Mouse (Mus musculus): ENCODE measurements around the gene Tll1.
A peak's percentile ranks its signal among the peaks of the same experiment; 100 is the strongest.

The Tll1 gene

GRCm38 (mm10) chr8:64206024-64206385 lies at the start of gene Tll1:
Tll1 (minus strand) TSS chr8:64206271.
- DNase-seq: peak; percentile 27

DNA sequence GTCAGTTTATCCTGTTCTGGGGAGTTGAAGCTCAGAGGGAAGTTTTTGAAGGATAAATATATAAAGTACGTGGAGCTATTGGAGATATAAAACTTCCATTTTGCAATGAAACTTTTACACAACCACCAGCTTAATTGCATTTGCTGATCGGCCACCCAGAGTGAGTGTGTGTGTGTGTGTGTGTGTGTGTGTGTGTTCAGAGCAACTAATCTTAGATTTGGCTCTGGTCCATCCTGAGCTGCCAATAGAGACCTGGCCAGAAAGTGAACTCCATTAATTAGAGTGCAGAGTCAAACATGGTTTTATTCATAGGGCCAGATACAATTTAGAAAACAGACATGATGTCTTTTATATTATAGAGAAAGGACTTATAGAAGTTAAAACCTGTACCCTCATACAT lies 32.6 kb upstream of the Tll1 start:
- no peak for DNase-seq

DNA sequence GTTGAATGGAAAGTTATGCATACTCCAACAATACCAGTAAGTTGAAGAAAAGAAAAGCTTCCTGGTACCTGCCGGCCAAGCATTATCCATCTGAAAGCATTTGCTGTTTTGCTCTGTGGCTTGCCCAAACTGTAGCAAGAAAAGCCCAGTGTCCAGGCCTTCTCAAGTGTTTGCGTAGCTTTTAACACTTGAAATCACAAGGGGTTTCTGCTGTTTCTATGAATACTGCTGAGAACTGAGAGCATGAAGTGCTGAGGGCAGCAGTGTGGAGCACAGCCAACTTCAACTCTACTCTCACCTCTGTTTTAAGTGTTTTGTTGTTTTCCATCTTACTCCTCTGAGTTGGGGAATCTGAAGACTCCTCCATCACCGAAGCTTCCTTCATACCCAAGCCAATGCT lies 15.5 kb upstream of the Tll1 start:
- no peak for DNase-seq

DNA sequence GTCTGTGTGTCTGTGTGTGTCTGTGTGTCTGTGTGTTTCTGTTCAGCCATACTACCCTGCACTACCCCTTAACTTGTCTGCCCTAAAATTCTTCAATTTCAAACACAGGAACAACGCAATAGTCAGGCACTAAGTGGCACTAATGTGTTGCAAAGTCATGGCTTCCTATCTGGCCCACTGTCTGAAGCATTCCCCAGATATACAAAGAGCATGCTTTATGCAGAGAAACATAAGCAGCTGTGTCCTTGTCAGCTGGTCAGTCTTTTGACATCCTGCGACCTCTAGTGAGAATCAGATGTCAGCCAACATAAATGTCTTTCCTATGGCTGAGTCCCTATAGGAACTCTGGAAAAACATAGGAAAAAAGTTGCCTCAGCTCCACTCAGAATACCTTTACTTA lies 11.6 kb upstream of the Tll1 start:
- no peak for DNase-seq

GRCm38 (mm10) chr8:64216252-64216651 lies 10.2 kb upstream of the Tll1 start:
- DNase-seq: no peak

DNA sequence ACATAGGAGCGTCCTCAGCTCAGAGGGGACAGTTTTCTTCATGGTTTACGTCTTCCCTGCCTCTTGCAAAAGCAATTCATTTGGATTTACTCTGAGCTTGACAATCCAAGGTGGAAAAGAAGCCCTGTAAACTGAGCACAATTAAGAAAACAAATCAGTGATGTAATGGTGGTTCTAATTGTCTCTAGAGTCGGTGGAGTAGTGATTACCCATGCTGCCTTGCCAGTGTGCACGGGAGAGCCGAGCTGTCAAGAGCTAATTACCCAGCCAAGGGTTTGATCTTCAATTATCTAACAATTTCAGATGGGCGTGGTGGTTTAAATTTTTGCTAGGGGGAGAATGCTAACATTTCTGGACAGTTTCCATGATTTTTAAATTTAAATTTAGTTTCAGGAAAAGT lies 9.3 kb upstream of the Tll1 start:
- no peak for DNase-seq

DNA sequence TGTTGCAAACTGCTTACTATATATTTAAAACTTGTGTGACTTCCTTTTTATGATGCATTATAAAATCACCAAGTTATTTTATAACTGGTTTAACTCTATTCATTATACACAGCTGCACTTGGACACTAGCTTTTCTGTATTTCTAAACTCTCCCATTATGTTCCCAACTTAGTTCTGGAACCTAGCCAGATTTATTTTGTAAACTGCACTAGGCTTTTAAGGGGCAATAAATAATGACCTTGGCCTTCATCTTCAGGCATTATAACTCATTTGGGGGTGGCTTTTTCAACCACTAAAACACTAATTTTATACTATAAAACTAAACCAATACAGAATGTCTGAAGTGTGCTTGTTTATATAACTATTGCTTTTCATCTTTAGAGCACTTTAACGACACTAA lies 8.8 kb upstream of the Tll1 start:
- no peak for DNase-seq

DNA sequence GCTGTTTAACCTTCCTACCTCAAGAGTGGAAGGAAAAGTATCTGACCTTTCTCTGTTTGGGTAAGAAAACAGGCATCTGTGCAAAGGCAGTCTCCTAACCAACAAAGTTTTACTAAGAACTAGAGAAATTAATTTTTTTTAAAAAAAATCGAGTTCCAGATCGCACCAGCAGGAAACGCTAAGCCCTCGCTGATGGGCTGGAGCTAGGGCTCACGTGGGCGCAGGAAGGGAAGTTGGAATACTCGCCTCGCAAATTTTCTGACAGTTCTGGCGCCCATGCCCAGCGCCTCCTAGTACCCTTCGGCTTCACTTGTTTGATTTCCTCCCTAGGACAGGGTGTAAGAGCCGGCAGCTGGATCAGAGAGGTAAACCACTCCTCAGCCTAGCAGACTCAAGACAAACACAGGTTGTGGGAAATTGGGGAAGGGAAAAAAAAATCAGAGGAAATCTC lies 365 bp upstream of the Tll1 start:
- peak; percentile 58 for DNase-seq

DNA sequence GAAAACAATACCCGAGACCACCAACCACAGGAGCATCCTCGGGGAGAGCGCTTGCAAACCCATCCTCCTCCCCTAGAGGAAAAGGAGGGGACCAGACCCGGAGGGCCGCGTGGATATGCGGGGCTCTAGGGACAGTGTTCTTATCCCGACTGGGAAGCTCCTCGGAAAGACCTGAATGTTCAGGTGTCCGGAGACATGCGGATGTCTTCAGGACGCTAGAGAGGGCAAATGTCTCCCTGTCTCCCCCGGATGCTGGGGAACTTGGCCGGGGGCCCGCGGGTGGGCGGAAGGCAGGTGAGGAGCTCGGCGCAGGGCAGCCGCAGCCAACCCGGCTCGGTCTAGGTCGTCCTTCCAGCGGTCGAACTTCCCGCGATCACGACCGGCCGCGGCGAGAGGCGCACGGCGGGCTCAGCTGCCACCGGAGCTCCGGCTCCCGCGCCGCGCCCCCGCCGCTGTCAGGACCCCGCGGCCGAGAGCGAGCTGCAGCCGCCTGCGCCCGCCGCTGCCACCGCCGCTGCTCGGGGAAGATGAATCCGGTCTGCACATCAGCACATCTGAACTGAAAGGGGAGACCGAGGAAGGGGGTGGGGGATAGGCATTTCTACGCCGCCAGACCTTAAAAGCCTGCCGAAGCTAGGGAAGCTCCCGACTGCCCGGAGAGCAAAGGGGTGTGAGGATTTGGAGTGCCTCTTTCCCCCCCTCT lies 599 bp downstream of the Tll1 start:
- peak; percentile 55 for DNase-seq

DNA sequence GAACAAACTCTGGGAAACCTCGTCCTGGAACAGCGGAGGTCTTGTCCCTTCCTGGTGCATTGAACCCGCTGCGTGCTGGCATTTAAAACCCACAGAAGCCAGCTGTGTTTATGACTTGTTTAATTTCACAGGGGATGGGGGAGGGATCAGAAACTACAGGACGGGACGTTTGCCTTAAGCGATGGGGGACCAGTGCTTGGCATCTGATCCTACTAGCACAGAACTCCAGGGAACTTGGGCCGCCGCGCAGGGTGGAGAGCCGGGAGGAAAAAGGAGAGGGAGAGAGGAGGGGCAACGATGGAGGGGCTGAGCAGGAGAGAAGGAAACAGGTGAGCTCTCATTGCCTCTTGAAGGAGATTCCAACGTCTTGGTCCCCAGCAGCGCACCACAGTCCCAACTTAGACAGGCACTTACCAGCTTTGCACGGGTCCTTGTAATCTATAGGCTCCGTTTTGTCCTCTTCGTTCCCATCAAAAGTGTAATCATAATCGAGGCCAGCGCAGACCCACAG lies 1.2 kb downstream of the Tll1 start:
- peak; percentile 23 for DNase-seq

GRCm38 (mm10) chr8:64204167-64204566 lies 1.9 kb downstream of the Tll1 start:
- DNase-seq: peak; percentile 75

- DNase-seq: no peak
Observed at GRCm38 (mm10) chr8:64198326-64198725, 7.7 kb downstream of the Tll1 start.

DNA sequence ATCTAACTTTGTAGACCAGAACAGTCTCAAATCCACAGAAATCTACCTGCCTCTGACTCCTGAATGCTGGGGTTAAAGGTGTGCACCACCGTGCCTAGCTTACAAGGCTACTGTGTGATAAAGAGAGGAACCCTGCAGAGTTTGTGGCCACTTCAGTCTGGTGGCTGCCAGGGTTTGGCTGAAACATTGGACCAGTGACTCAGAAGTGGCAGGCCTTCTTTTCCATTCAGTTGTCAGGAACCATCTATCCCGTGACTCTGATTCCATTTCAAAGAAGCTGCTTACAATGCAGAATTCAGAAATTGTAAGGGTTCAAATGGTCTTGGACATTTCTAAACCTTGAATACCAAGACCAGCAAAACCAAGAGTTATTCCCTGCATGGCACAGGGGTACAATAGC lies 12.7 kb downstream of the Tll1 start:
- no peak for DNase-seq

GRCm38 (mm10) chr8:64187881-64188280 lies 18.2 kb downstream of the Tll1 start:
- no peak for DNase-seq

DNA sequence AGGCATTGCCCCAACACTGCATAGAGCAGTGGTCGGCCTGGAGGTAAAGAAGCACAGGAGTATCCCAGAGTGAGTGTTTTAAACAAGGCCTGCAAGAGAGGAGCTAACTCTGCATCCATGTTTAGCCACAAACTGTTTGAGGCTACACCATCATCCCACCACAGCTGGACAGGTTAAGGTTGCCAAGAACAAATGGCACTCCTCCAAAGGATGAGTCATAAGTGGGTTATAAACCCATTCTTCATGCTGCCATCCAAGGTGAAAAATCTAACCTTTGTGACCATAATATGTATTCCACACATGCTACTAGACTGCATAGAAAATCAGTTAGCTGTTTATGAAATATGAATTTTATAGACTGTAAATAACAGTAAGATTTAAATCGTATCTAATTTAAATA lies 29.1 kb downstream of the Tll1 start:
- no peak for DNase-seq

- DNase-seq: no peak
Observed at GRCm38 (mm10) chr8:64174916-64175315, 31.2 kb downstream of the Tll1 start.

- DNase-seq: no peak
Observed at GRCm38 (mm10) chr8:64173759-64174158, 32.3 kb downstream of the Tll1 start.

DNA sequence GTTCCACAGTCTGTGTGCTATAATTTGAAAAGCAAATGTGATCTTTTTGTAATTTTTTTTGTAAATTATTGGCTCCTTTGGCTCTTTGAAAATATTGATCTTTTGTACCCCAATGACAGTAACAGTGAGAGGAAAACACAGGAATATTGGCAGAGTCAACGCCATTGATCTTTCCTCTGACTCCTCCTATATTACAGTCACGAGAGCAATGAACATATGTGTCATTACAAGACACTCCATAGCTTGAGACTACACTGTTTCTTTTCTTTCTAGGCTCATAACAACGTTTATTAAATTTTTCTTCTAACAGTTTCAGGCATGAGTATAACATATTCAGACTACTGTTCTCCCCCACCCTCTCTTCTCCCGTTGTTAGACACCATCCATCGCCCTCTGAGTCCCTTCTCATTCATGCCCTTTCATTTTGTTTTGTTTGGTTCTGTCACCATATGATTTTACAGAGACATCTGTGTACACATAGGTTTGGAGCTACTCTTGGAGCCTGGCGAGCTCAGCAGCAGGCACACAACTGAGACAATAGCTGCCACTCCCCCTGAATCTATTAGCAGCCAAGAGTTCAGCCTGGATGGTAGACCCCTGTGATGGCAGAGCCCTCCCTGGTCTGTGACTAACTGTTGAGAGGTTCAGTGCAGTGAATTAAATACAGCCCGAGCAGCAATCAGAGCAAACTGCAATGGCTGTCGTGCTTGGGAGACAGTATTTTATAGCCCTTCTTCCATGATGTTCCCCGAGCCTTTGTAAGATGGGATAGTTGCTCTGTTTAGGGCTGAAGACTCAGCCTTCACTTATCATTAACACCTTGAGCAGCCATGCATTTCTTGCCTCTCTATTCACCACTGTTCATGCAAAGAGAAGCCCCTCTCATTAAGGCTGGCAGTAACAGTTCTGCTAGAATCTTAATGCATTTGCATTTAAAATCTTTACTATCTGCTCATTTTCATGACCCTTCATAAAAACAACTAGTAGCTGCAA lies 52.9 kb downstream of the Tll1 start:
- DNase-seq: no peak

DNA sequence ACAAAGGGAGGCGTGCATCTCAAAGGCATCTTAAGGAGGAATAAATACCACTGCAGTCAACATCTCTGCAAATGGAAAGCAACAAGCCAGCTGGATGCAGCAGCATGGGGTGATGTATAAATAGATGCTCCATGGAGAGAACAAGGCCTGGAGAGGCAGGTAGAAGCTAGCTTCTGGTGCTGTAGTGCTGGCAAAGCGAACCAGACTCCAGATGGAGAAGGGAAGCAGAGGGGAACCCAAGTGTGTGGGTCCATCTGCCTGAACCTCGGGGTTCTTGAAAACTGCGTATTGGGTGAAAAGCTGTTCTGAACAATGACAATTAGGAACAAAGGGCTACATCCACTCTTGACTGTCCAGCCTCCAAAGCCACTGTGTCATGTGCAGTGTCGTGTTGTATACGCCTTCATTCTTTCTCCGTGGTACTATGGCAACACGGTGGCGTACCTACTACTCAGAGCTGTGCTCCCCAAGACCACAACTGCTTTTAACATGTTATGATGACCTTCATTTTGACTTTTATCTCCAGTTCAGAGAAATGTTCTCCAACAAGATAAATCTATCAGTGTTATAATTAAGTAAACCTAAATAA lies 53.8 kb downstream of the Tll1 start:
- DNase-seq: no peak

- DNase-seq: no peak
Observed at GRCm38 (mm10) chr8:64136593-64136992, 69.5 kb downstream of the Tll1 start.

DNA sequence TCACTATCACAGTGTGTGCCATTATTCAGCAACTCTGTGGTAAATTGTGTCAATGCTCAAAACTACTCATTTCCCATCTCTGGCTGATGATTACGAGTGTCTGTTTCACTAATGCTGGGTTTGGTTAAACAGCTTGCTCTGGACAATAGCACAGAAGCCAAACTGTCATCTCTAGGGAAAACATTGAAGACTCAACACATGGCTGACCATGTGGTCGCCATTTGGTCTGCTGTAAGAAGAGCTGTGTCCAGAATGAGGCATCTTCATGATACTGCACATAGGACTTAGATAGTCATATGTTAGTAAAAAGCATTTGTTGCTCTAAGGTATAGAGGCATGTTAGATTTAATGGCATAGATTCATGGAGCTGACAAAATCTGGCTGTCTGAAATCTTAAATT lies 98.9 kb downstream of the Tll1 start:
- no peak for DNase-seq

GRCm38 (mm10) chr8:64073396-64073795 lies 132.7 kb downstream of the Tll1 start:
- DNase-seq: no peak

- DNase-seq: no peak
Observed at GRCm38 (mm10) chr8:64059867-64060266, 146.2 kb downstream of the Tll1 start.

Data from kidney, postnatal 10 days (tissue).